Mouse (Mus musculus): Measurements from ENCODE around the gene Col11a1. TPM values are rescaled to one million over a fixed set of nuclear protein-coding genes. Genes with fewer than 3 reads are reported as not detected.

Gene Col11a1
- polyA plus RNA-seq (2017; shearing (Covaris generic)) = not detected

GRCm38 (mm10) chr3:114029971-114030635 is at the start of gene Col11a1:
Col11a1 (plus strand) TSS chr3:114030540.

